Mouse (Mus musculus) spleen, postnatal 10 days (tissue): ENCODE measurements around the gene AI182371.

Experiments
- DNase-seq, 2 experiments: peaks; one replicate each; pipeline ENCODE4 v3.0.0; 2021 to 2022; ENCODE audit warnings: low spot score in 2 of 2

AI182371 gene

GRCm38 (mm10) chr2:35101443-35101842, at the start of gene AI182371:
Gene AI182371 (minus strand): TSS chr2:35101543.
- no peak for DNase-seq

- no peak for DNase-seq
These were observed 47.5 kb upstream of the AI182371 start for GRCm38 (mm10) chr2:35148806-35149205.

DNA sequence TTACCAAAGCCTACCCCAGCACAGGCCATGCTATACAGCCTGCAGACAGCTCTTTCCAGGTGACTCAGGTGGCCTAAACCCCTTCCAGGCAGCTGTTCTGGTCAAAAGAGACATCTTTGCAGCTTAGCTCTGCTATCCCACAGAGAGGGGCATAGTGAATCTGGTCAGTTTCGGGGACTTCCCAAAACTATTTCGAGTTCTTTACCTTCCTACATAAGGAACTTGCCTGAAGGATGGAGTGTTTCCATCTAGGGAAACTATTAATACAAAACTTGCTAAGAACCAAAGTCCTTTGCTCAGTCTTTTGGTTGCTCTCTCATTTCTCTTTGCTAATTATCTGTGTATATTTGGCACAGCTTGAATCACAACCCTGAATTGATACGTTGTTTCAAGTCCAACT, 40.3 kb upstream of the AI182371 start:
- no peak for DNase-seq

DNA sequence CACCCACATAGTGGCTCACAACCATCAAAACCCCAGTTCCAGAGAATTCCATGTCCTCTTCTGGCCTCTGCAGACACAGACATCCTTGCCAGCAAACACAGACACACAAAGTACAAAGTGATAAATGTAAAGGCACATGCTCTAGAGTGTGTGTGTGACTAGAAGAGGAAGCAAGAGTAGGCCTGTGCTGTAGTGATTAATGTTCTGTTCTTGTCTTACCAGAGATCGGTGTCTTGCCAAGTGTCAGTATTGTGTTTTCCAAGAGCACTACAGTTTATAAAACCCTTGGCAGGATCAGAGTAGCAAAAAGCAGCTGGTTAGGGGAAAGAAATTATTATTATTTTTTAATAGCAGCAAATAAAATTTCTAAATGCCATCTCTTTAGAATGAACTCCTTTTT, 37.2 kb upstream of the AI182371 start:
- DNase-seq: no peak

- DNase-seq: no peak
These were observed 32.5 kb upstream of the AI182371 start for GRCm38 (mm10) chr2:35133891-35134290.

- DNase-seq: no peak
These were observed 31.3 kb upstream of the AI182371 start for GRCm38 (mm10) chr2:35132662-35133055.

GRCm38 (mm10) chr2:35131991-35132661, 30.8 kb upstream of the AI182371 start:
- peak; percentile 82 to 91 for DNase-seq

DNA sequence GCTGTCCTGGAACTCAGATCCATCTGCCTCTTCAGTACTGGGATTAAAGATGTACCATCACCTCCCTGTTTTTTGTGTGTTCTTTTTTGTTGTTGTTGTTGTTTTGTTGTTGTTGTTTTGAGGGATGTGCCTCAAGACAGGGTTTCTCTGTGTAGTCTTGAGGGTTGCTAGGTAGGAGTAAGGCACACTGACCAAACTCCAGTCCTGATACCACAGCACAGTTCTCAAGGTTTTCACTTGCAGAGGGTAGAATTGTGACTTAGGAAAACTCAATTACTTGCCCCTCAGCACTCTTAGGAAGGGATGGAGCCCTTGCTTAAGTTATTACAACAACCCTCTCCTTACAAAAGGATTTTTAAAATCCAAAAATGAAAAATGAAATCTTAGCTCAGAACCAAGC, 30.1 kb upstream of the AI182371 start:
- no peak for DNase-seq

DNA sequence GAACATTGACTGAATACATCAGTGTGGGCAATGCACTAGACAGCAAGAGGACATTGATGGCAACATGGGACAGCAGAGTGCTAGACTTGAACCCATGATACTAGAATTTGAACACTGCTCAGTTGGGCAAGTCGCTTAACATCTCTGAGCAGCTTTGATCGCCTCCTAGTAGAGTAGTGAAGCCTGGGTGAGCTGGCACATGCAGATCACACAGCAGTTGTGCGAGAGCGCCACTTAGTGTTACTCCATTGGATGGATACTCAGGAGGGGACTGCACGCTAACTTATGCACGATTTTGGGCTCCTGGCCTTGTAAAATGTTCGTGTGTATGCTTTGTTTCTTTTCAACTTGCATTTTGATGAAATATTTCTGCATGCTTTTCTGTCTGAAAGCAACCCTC, 23.4 kb upstream of the AI182371 start:
- DNase-seq: no peak

DNA sequence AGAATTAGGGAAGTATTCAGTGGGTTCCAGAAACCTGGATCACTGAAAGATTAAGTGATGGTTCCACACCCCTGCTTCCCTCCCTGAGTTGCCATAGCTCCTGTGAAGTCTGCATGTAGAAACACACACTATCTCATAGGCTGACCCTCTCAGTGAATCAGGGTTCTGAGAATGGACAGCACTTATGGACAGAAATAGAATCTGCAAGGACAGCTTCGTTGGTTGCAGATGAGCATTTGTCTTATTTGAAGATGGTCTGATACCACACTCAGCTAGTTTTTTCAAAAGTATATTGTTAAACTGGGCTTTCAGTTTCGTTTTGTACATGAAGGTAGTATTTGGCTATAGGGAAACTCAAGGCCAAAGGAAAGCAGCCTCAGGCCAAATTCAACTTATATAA, 9.2 kb upstream of the AI182371 start:
- DNase-seq: no peak

DNA sequence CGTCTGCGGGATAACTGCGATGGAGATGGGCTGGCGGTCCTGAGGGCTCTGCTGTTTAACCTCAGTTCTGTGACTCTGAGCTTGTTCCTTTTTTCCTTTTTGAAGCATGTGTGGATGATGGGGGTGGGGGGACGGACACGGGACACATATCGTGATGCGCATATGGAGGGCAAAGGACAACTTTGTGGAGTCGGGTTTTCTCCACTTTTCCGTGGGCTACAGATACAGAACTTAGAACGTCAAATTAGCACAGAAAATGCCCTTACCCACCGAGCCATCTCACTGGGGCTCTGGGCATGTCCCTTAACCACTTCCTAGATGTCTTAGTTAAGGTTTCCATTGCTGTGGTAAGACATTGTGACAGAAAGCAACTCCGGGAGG, 8.6 kb upstream of the AI182371 start:
- DNase-seq: no peak

- DNase-seq: peak; percentile 98
These were observed 8.0 kb upstream of the AI182371 start, which contains the start of gene Cntrl for GRCm38 (mm10) chr2:35109141-35109923. Gene Cntrl (plus strand): TSS chr2:35109492.

GRCm38 (mm10) chr2:35108712-35109111, 7.4 kb upstream of the AI182371 start:
- peak in 1 of 2 experiments; percentile 63 for DNase-seq

GRCm38 (mm10) chr2:35107984-35108635, 6.8 kb upstream of the AI182371 start:
- DNase-seq: peak in 1 of 2 experiments; percentile 55

- DNase-seq: no peak
These were observed 3.5 kb upstream of the AI182371 start for GRCm38 (mm10) chr2:35104843-35105242.

- no peak for DNase-seq
These were observed 2.2 kb upstream of the AI182371 start for GRCm38 (mm10) chr2:35103558-35103957.

DNA sequence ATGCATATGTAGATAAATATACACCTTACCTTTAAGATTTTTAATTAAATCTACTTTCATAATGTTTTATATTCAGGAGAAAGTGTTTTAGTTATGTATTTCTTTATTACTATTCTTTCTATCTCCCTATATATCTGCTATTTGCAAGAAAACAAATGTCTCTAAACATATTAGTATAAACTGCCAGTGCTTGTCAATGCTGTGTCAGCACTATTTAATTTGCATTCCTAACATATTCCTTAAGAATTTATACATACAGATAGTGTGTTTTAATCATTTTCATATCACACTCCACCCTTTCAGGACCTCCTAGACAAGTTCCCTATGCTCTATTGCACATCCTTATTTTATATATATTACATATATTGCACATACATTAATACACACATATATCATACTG, 1.4 kb upstream of the AI182371 start:
- DNase-seq: no peak

DNA sequence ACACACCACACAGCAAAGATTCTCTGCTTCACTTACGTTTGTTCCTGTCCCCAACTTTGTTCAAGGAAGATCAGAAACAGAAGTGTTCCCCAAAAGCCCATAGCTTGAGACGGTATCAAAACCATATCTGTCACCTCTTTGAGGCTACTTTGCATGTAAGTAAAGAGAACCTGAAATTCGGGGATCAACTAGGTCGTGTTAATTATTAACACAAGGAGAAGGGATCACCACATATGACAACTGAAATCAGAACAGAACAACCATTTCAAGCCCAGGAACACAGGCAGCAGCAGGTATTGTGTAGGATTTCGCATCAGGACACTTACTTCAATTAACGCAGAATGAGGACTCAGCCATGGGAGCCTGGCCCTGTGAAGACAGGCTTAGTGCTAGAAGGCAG, 814 bp downstream of the AI182371 start:
- no peak for DNase-seq

GRCm38 (mm10) chr2:35087418-35087817, 13.9 kb downstream of the AI182371 start:
- no peak for DNase-seq

DNA sequence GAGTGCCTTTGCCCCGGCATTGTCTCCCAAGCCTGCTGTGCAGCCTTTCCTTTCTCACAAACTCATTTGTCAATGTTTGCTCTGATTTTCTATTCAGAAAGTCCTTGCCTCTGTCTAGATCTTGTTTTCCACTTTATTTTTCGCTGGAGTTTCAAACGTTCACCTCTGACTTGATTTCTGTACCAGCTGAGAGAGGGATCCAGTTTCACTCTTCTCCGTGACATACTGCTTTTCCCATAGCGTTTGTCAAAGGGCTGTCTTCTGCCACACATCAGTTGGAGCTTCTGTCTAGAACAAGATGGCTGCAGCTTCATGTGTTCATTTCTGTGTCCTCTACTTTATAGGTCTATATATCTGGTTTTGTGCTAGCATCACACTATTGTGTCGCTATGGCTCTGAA, 22.2 kb downstream of the AI182371 start:
- no peak for DNase-seq

- DNase-seq: no peak
These were observed 27.0 kb downstream of the AI182371 start for GRCm38 (mm10) chr2:35074328-35074727.

DNA sequence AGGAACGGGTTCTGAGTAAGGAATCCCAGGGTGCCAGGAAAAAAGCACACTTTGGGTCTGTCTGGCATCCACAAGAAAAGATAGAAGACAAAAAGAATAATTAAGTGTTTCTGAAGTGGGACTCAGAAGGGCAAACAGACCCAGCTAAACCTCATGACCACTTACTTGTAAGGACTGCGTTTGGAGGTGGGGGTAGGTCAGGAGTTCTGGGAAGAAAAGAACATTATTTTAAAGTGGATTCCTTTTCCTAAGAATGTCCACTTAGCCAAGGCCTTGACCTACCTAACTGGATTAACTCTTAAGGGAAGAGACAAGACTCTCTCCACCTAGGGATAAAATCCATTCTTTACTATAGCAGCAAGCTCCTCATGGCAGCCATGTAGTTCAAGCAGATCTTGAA, 28.8 kb downstream of the AI182371 start:
- DNase-seq: no peak

DNA sequence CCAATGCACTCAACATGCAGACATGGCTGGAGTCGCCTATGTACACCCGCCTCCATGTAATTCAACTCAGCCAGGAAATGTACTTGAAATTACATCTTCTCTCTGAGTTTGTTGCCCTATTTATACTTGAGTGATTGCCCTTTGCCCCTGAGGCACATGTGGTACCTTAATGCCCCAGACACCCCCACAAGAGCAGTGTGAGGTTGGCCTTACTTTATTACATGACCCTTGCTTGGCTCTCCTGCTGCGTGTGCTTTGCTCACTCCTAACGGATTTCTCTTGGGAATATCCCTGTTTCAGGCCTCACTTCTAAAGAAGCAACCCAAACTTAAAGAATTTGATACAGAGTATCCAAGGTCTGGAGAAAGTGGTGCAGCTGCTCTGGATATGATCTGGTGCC, 31.1 kb downstream of the AI182371 start:
- DNase-seq: no peak
